Mouse (Mus musculus) monocyte, adult 2 months (primary cell): ENCODE measurements around the gene Larp4.

Experiments used
- DNase-seq, 2 experiments: peaks; one replicate each; pipeline ENCODE4 v3.0.0; 2022; ENCODE audit warnings: low spot score in 2 of 2, low read depth in 1 of 2

Larp4 gene

DNA sequence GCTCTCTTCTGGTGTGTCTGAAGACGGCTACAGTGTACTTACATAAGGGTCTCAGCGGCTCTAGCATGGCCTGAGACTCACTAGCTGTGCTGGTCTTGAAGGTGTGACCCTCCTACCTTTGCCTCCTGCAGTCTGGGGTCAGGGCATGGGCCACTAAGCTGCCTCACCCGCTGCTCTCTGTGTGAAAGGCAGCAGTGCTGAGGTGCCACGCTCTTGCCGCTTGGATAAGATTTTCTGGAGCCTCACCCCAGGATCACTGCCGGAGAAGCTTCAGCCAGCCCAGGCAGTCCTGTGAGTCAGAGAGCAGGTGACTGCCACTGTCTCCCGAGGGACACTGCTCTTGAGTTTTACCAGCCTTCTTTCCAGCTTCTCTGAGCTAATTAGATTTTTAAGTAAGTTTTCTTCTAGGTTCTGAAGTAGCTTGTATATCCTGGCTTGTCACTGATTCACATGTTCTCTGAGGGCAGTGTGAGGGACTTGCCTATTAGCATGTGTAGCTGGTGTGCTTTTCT, 86.6 kb downstream of the Larp4 start:
- DNase-seq: no peak

DNA sequence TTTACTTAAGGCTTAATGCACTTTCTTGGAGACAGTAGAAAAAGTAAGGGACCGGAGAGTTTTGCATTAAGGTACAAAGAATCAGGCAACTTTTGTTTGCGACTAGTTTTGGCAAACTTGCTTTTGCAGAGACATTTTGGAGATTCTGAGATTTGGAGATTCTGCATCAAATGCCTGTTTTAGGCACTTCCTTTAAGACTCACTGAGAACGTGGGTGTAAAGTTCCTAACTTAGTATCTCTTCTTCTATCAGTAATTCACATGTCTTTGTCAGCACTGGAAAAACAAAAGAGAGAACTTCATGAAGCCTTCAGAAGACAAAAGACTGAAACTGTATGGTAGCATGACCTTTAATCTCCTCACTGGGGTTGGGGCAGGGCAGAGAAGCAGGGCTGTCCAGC, 87.8 kb downstream of the Larp4 start:
- no peak for DNase-seq

DNA sequence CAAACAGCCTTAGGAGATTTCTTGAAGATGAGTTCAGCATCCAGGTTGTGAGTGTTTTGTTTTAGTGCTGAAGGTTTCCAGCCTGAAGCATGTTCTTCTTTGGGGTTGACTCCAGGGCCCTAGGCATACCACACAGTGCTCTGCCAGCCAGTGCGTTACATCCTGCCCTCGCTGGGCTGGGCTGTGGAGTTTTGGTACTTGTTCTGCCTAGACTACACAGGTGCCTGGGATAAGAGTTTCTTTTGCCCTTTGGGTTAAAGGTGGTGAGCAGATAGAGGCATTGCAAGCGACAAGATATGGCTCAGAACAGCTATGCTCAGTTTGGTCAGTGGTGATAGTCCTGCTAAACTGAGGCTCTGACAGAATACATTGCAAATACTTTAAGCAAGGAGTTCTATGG, 88.3 kb downstream of the Larp4 start:
- no peak for DNase-seq

DNA sequence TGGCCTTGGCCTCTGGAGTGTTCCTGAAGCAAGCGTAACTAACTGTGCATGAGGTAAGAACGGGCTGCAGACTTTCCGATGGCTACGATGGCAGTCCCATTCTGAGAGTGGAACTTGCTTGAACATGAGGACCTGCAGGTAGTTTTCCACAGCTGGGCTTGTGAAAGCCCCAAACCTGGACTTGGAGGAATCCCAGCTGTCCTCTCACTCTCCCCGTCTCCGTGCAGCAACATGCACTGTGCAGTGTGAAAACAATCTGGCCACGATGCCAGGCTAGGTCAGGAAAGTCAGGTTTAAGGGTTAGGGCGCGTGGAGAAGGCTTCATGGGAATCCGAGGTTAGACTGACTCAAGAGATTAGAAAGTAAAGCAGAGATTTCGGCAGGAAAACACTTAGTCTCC, 89.0 kb downstream of the Larp4 start:
- DNase-seq: no peak

DNA sequence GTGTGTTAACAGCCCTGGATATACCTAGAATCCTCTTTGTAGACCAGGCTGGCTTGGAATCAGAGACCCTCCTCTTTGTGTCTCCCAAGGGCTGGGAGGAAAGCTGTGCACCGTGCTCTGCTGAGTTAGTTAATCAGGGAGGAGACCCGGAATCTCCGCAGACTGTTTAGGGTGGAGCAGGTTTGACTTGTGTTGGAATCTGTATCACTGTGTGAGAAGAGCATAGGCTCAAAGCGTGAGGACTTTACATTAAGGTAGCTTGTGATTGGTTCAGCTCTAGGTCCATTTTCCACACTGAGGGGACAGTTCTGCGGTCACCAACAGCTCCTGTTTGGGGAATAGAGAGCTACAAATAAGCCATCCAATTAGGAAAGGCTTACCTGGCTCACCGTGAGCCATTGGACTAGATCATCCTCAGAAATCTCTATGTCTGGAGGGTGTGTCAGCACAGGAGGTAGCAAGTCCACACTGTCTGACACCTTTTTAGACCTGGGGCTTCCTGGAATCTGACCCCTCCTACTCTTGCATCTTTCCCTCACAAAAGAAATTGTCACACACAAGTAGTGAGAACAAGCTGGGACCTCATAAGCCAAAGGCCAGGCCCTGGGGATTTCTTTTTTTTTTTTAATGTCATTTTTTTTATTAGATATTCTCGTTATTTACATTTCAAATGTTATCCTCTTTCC, 89.9 kb downstream of the Larp4 start:
- DNase-seq: no peak

DNA sequence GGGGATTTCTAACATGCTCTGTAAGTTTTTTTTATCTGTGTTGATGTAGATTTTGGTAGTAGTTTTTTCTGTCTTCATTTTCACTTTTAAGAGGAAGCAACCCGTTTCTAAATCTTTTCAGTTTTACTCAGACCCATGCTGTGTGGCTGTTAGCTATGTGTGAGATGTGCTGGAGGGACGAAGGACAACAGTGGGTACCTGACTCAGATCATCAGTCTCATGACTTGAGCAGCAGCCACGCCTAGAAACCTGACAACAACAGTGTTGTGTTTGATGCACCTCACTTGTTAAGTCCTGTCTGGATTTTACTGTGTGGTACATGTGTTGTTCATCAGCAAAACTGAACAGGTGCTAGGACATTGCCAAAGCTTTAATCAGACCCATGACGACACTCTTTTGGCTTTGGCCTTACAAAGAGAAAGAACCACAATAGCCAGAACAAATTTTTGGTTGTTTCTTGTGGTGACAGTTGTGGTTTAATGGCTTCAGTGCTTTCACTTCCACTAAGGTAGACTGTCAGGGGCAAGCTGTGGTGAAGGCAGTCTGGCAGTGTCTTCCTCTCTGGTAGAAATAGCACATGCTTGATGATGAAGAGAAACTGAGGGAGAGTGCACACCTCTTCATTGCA, 90.8 kb downstream of the Larp4 start:
- no peak for DNase-seq

DNA sequence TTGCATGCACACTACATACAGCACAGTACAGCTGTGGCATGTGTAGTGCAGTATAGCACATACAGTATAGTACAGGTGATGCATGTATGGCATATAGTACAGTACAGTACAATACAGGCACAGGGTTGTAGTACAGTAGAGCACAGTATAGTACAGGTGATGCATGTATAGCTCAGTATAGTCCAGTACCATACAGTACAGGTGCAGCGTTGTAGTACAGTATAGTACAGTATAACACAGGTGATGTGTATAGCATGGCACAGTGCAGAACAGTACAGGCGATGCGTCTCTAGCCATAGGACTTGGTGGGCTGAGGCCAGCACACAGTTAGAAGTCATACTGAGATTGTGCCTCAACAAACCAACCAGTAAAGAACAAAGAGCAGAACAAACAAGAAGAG, 91.5 kb downstream of the Larp4 start:
- DNase-seq: no peak

DNA sequence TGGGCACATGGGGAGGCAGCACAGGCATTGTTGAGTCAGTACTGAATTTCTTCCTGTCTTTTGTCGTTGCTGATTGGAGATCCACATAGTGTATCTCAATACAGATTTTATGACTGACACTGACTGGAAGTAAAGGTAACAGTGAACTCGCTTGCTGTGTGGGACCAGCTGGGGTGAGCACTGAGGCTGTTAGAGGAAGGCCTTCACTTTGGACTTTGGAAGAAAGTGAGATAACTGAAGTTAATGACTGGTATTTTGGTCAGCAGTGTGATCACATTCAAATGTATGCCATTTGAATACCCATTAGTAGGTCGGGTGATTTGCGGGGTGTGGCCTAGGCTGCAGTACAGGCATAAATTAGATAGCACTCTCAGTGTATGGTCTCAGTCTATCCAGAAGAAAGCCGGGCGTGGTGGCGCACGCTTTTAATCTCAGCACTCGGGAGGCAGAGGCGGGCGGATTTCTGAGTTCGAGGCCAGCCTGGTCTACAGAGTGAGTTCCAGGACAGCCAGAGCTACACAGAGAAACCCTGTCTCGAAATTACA, 93.4 kb downstream of the Larp4 start:
- DNase-seq: no peak
